Mouse (Mus musculus) liver, adult (tissue): ENCODE data around the gene R3hdm2.

Experiments
- GATA4 ChIP-seq: IDR thresholded peaks from 2 replicates; pipeline ENCODE4 v1.6.1; 2014; ENCODE audit warnings: mild to moderate bottlenecking, low read length; ENCODE audit not compliant: insufficient replicate concordance

Gene R3hdm2

GRCm38 (mm10) chr10:127491128-127491512, 111.0 kb downstream of the R3hdm2 start:
- TF ChIP-seq GATA4: no peak

GRCm38 (mm10) chr10:127492118-127492517, 112.0 kb downstream of the R3hdm2 start:
- peak; percentile 15; the same call in 1 of the 2 replicates for TF ChIP-seq GATA4

- TF ChIP-seq GATA4: no peak
Measured at GRCm38 (mm10) chr10:127496156-127496555, 116.0 kb downstream of the R3hdm2 start.

- TF ChIP-seq GATA4: no peak
Measured at GRCm38 (mm10) chr10:127499516-127499915, 119.4 kb downstream of the R3hdm2 start.

- TF ChIP-seq GATA4: no peak
Measured at GRCm38 (mm10) chr10:127500042-127500441, 119.9 kb downstream of the R3hdm2 start.

GRCm38 (mm10) chr10:127500894-127501893, 121.1 kb downstream of the R3hdm2 start, which contains the start of gene Stac3:
TSS of gene Stac3 (plus strand) at chr10:127501686.
- no peak for TF ChIP-seq GATA4

- no peak for TF ChIP-seq GATA4
Measured at GRCm38 (mm10) chr10:127508239-127508638, 128.1 kb downstream of the R3hdm2 start.

GRCm38 (mm10) chr10:127509051-127509836, 129.1 kb downstream of the R3hdm2 start:
- no peak for TF ChIP-seq GATA4

GRCm38 (mm10) chr10:127509837-127510701, 129.9 kb downstream of the R3hdm2 start:
- no peak for TF ChIP-seq GATA4

- no peak for TF ChIP-seq GATA4
Measured at GRCm38 (mm10) chr10:127510895-127511617, 130.9 kb downstream of the R3hdm2 start.

- TF ChIP-seq GATA4: no peak
Measured at GRCm38 (mm10) chr10:127511634-127512306, 131.6 kb downstream of the R3hdm2 start.

- no peak for TF ChIP-seq GATA4
Measured at GRCm38 (mm10) chr10:127512307-127512666, 132.2 kb downstream of the R3hdm2 start.

- TF ChIP-seq GATA4: peak; percentile 73; the same call in 1 of the 2 replicates
Measured at GRCm38 (mm10) chr10:127512813-127513212, 132.7 kb downstream of the R3hdm2 start.
